Mouse (Mus musculus) testis, adult 2 months (tissue): Measurements from ENCODE around the gene Upb1. TPM values are rescaled to one million over a fixed set of nuclear protein-coding genes. Genes with fewer than 3 reads are reported as not detected.
"Not testable (repeated sequence)": the region's sequence is repeated elsewhere in the genome, so short reads cannot be mapped to it uniquely, and the experiment has no call there.

Source experiments
- H3K27ac ChIP-seq: fragments of 200-500 bp; 2 replicates; pipeline ENCODE4 v1.5.1; 2012; ENCODE audit warnings: low read depth, low read length; ENCODE audit not compliant: control insufficient read depth, insufficient read depth
- H3K27me3 ChIP-seq: fragments of 200-500 bp; 2 replicates; pipeline ENCODE4 v1.6.1; 2012; ENCODE audit warnings: mild to moderate bottlenecking, low read length, moderate library complexity; ENCODE audit not compliant: control insufficient read depth, insufficient read depth
- H3K36me3 ChIP-seq: fragments of 200-500 bp; 2 replicates; pipeline ENCODE4 v1.6.1; 2012; ENCODE audit warnings: mild to moderate bottlenecking, low read length; ENCODE audit not compliant: control insufficient read depth, insufficient read depth
- H3K4me1 ChIP-seq: fragments of 200-500 bp; 2 replicates; pipeline ENCODE4 v1.6.1; 2012; ENCODE audit warnings: low read length; ENCODE audit not compliant: control insufficient read depth, insufficient read depth
- H3K4me3 ChIP-seq: fragments of 200-500 bp; 2 replicates; pipeline ENCODE4 v1.5.1; 2012; ENCODE audit warnings: low read depth, mild to moderate bottlenecking, low read length, moderate library complexity, mixed read lengths; ENCODE audit not compliant: control insufficient read depth
- CTCF ChIP-seq: fragments of 200-500 bp; IDR thresholded peaks from 2 replicates; pipeline ENCODE4 v1.5.1; 2012; ENCODE audit warnings: low read depth, mild to moderate bottlenecking, inconsistent platforms, low read length, moderate library complexity; ENCODE audit not compliant: control insufficient read depth, insufficient read depth, insufficient replicate concordance
- POLR2A ChIP-seq: fragments of 200-500 bp; IDR thresholded peaks from 2 replicates; pipeline ENCODE4 v1.6.1; 2012; ENCODE audit warnings: low read depth, mild to moderate bottlenecking, inconsistent platforms, low read length, moderate library complexity; ENCODE audit not compliant: control insufficient read depth
- polyA plus RNA-seq: library from polyadenylated mRNA; depleted of rRNA; stranded (reverse); fragments of >200 nt; gene quantifications from 2 replicates; pipeline ENCODE4 v1.2.3, GENCODE M21; 2012

The Upb1 gene
- polyA plus RNA-seq, 1 experiment, result 0.20 TPM

DNA sequence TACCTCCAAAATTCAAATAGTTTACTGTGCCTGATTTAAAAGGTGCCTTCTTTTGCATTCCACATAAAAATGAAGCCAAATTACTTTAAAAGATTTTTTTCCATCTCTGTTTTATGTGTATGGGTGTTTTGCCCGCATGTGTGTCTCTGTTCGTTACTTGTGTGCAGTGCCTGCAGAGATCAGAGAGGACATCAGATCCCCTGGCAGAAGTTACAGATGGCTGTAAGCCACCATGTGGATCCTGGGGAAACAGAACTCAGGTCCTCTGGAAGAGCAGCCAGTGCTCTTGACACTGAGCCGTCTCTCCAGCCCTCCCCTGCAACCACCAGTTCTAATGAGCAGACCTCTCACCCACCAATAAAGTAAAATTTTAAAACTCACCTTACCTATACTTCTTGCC, 61.8 kb downstream of the Upb1 start:
- H3K36me3 ChIP-seq, result no peaks in the 10 kb centered on the region
- H3K27me3 ChIP-seq, result no peaks in the 10 kb centered on the region
- H3K4me3 ChIP-seq, result no peak overlapping the region
- no peaks in the 10 kb centered on the region for H3K4me1 ChIP-seq
- TF ChIP-seq CTCF (no peak), POLR2A (no peak)
- no peak overlapping the region for H3K27ac ChIP-seq

DNA sequence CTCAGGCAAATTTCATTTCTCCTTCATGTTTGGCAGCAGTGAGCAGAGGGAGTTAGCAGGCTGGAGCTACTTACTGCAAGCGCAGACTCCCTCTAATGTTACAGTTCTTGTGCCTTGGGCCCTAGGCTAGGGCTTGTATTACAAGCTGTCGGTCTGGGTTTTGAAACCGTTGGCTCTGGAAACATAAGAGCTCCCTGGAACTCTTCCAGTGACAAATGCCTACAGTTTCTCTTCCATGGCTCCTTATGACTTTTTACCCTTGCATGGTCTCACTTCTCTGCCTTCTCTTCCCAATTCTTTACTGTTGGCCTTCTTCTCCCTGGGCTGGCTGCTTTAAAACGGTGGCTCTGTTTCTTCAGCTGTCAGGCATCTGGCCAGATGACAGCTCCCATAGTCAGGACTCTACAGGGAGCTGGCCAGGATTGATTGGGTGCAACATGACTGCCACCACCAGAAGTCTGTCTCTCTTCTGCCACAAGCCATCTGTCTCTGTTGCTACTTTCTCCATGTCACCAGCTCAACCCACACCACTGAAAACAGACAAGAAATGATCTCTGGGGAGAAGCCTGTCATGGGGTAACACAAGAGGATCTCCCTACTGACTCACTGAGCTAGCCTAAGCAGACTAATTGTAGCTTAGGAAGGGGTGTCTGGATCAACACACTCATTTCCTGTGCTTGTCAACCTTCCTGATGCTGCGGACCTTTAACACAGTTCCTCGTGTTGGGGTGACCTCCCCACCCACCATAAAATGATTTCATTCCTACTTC, 65.1 kb downstream of the Upb1 start:
- no peaks in the 10 kb centered on the region for H3K36me3 ChIP-seq
- no peaks in the 10 kb centered on the region for H3K4me1 ChIP-seq
- H3K27ac ChIP-seq, result no peak overlapping the region
- H3K4me3 ChIP-seq, result no peak overlapping the region
- TF ChIP-seq CTCF, result no peak
- TF ChIP-seq POLR2A, result no peak
- H3K27me3 ChIP-seq, result no peaks in the 10 kb centered on the region

DNA sequence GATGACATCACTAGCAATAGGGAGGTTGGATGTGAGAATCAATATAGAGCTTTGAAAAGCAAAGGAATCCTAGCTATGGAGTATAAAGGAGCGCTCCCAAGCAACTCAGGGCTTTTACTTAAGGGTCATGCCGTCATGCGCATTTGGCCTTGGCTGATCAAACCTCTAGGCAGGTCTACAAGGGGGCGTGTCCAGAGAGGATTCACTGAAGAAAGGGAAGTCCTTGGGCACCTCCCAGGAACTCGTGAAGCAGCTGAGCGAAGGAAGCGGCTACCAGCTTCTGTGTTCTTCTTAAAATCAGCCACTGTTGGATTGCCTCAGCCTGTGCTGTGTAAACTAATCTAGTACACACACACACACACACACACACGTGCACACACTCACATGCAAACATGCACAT, 72.5 kb downstream of the Upb1 start:
- Histone ChIP-seq H3K36me3 (no peaks in the 10 kb centered on the region), H3K27ac (no peak overlapping the region), H3K27me3 (no peaks in the 10 kb centered on the region), H3K4me1 (no peaks in the 10 kb centered on the region), H3K4me3 (no peak overlapping the region)
- TF ChIP-seq CTCF (no peak), POLR2A (no peak)

DNA sequence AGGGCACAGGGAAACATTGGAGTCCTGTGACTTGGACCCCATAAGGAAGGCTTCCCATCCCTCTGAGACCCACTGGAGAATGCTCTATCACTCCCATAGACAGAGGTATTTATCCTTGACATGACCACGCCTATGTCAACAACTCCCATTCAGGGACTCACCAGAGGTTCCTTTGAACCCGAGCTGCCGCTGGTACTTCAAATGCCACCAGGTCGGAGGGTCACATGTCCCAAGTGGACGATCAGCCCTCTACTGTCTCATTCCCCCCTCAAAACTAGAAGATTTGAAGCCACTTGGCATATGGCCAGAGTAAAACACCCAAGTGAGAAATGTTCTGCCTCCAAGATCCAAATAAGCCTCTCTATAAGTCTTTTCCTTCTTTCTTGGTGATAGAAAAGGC, 73.7 kb downstream of the Upb1 start:
- H3K27ac ChIP-seq, result no peak overlapping the region
- TF ChIP-seq POLR2A (no peak), CTCF (no peak)
- no peaks in the 10 kb centered on the region for H3K36me3 ChIP-seq
- no peak overlapping the region for H3K4me3 ChIP-seq
- no peaks in the 10 kb centered on the region for H3K27me3 ChIP-seq
- H3K4me1 ChIP-seq, result no peaks in the 10 kb centered on the region

DNA sequence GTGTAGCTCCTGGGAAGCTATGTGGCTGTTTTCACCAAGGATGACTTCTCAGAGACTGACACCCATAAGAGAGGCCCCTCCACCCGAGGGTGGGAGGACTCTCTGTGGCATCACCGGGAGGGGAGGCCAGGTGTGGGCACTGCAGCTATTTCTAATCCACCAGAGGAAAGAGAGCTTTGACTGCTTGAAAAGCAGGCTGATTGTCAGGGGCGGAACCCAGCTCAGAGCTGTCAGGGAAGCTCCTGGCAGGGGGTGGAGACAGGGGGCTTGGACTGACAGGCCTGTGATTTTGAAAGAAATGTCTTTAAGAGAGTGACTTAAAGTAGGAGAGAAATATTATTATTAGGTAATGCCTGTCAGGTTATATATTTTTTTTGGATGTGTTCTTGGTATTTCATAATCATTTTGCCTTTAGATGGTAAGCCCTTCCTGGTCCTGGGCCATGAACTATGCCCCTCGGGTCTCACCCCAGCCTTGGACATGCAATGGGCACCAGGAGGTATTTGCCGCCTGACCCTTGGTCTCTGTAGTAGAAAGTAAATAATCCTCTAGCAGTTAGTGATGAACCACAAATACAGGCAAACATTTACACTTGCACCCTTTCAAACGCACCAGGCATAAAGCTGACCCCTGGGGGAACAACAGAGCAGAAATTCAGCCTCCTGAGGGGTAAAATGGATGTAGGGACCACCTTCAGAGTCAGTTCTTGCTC, 74.4 kb downstream of the Upb1 start:
- H3K27ac ChIP-seq, result not testable (repeated sequence)

DNA sequence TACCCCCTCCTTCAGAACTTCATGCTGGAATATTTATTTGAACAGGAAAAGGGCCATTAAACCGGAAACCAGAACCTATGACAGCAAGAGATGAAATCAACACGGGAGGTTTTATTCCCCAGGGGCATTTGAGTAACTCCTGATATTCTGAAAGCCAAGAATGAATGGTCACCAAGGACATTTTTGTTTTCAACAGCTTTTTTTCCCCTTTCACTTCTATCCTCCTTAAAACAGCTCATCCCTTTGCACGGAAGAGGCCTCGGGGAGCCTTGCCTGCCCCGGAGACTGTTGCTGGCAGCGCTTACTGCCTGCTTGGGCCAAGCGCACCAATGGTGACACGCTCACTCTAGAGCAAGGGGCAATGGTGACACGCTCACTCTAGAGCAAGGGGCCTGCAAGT, 76.1 kb downstream of the Upb1 start:
- no peaks in the 10 kb centered on the region for H3K36me3 ChIP-seq
- no peak overlapping the region for H3K4me3 ChIP-seq
- no peak overlapping the region for H3K27ac ChIP-seq
- no peaks in the 10 kb centered on the region for H3K4me1 ChIP-seq
- TF ChIP-seq CTCF, result no peak
- H3K27me3 ChIP-seq, result no peaks in the 10 kb centered on the region

More for the DNA sequence above, 74.4 kb downstream of the Upb1 start:
- H3K4me1 ChIP-seq, H3K4me3 ChIP-seq, H3K36me3 ChIP-seq, H3K27me3 ChIP-seq: not testable (repeated sequence)

DNA sequence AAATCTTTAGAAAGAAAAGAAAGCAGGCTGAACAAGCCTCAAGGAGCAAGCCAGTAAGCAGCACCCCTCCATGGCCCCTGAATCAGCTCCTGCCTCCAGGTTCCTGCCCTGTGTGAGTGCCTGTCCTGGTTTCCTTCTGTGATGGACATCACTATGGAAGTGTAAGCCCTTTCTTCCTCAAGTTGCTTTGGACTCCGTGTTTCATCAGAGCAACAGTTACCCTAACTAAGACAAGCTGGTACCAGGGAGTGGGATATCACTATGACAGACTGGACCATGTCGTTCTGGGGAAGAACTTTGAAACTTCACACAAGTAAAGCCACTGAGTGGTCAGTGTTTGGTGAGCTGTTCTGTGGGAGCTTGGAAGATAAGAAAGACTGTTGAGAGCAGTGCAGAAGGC, 79.0 kb downstream of the Upb1 start:
- no peaks in the 10 kb centered on the region for H3K4me1 ChIP-seq
- no peak overlapping the region for H3K27ac ChIP-seq
- H3K36me3 ChIP-seq, result no peaks in the 10 kb centered on the region
- TF ChIP-seq CTCF, result no peak
- no peak for TF ChIP-seq POLR2A
- H3K27me3 ChIP-seq, result no peaks in the 10 kb centered on the region
- H3K4me3 ChIP-seq, result no peak overlapping the region
